Mouse (Mus musculus): ENCODE results near the gene Gls2. TPM values are rescaled to one million over a fixed set of nuclear protein-coding genes. Genes with fewer than 3 reads are reported as not detected.
A peak's percentile ranks its signal among the peaks of the same experiment; 100 is the strongest.
"Not testable (repeated sequence)": the region's sequence is repeated elsewhere in the genome, so short reads cannot be mapped to it uniquely, and the experiment has no call there.

The Gls2 gene
- polyA plus RNA-seq, 1 experiment = 3.2 TPM

DNA sequence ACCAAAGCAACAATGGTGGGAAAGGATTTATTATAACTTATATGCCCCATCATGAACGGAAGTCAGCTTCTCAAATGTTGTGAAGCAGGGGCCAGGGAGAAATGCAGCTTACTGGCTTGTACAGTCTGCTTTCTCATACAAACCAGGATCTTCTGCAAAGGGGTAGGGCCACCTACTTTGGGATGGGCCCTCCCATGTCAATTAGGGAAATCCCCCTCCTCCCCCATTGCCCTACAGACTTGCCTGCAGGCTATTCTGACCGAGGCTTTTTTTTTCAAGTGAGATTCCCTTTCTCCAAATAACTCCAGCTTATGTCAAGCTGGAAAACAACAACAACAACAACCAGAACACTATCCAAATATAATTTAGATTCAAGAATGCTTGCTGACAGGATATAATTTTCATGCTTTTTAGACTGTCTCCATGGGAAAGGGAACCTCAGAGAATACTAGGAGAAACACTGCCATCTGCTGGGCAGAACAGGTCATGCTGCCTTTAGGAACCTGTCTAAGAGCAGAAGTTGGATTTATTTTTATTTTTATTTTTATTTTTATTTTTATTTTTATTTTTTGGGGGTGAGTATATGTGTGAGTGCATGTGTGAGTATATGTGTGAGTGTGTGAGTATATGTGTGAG is 5.9 kb upstream of the Gls2 start:
- TF ChIP-seq CTCF (IDR thresholded peaks at IDR 0.05; ENCODE audit: control insufficient read depth, insufficient read depth, low read length) = peak; percentile 34
- no peak for TF ChIP-seq POLR2A (IDR thresholded peaks at IDR 0.05; ENCODE audit: borderline replicate concordance, control insufficient read depth, low read depth, low read length)
- no peak overlapping the region for H3K27ac ChIP-seq (ENCODE audit: control insufficient read depth, insufficient read depth, low read depth, low read length, poor library complexity)
- WGBS = 52% methylated on average over 2 of the region's 2 CpGs
- no peaks in the 10 kb centered on the region; the same call in 1 of the 2 replicates for H3K4me1 ChIP-seq (ENCODE audit: control insufficient read depth, insufficient read depth, low read length)
- H3K4me3 ChIP-seq (replicated peaks; ENCODE audit: control insufficient read depth, low read depth, low read length) = no peak overlapping the region

DNA sequence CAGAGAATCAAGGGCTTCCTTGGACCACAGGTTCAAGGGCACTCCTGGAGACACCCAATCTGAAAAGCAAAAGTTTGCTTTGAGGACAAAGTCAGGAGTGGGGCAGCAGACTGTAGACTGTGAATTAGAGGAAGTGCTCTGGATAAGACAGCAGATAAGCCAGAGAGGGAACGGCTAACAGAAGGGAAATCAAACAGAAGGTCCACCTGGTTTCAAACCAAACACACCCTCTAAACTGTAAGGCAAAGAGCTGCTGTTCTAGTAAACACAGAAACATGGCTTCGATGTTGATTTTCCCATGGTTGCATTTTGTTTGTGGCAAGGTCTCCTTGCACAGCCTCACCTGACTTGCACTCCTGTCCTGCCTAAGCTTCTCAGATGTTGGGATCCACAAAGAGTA is 2.8 kb upstream of the Gls2 start:
- TF ChIP-seq CTCF (IDR thresholded peaks at IDR 0.05; ENCODE audit: control insufficient read depth, insufficient read depth, low read length) = no peak
- no peak for TF ChIP-seq POLR2A (IDR thresholded peaks at IDR 0.05; ENCODE audit: borderline replicate concordance, control insufficient read depth, low read depth, low read length)
- no peak overlapping the region for H3K27ac ChIP-seq (ENCODE audit: control insufficient read depth, insufficient read depth, low read depth, low read length, poor library complexity)
- peaks cover 2% of the 10 kb centered on the region; the same call in 1 of the 2 replicates for H3K4me1 ChIP-seq (ENCODE audit: control insufficient read depth, insufficient read depth, low read length)
- H3K4me3 ChIP-seq (replicated peaks; ENCODE audit: control insufficient read depth, low read depth, low read length) = no peak overlapping the region
- WGBS = 38% methylated on average over 2 of the region's 2 CpGs

DNA sequence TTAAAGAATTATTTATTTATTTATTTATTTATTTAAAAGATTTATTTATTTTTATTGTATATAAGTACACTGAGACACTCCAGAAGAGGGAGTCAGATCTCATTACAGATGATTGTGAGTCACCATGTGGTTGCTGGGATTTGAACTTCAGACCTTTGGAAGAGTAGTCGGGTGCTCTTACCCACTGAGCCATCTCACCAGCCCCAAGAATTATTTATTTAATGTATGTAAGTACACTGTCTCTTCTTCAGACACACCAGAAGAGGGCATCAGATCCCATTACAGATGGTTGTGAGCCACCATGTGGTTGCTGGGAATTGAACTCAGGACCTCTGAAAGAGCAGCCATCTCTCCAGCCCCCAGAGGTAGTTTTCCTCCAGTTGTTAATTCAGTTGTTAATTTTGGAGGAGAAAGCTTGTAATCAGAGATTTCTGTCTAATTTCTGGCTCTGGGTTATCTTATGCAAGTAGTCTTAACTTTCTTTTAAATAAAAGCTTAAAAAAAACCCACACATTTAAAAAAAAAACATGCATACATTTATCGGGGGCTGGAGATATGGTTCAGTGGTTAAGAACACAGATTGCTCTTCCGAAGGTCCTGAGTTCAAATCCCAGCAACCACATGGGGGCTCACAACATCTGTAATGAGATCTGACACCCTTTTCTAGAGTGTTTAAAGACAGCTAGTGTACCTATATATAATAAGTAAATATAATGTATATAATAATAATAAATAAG is 2.1 kb upstream of the Gls2 start:
- H3K4me1 ChIP-seq (ENCODE audit: control insufficient read depth, insufficient read depth, low read length); H3K4me3 ChIP-seq (replicated peaks; ENCODE audit: control insufficient read depth, low read depth, low read length); H3K27ac ChIP-seq (ENCODE audit: control insufficient read depth, insufficient read depth, low read depth, low read length, poor library complexity): not testable (repeated sequence)
- WGBS = 80% methylated on average over 3 of the region's 3 CpGs

DNA sequence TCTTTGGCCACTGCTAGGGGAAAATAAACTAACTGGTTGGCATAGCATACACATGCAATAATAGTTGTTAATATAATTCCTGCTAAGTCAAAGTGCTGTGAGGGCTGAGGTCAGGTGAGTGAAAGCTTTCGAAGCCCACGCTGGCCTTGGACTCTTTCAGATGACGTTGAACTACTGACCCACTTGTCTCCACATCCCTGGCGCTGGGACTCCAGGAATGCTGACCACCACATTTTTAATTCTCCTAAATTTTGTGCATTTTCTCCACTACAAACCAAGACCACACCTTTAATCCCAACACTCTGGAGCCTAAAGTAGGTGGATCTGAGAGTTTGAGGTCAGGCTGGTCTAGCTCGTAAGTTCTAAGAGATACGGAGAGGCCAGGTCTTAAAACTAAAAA is 1.1 kb upstream of the Gls2 start:
- Histone ChIP-seq H3K4me1 (ENCODE audit: control insufficient read depth, insufficient read depth, low read length) (peaks cover 2% of the 10 kb centered on the region; the same call in 1 of the 2 replicates), H3K27ac (ENCODE audit: control insufficient read depth, insufficient read depth, low read depth, low read length, poor library complexity) (no peak overlapping the region), H3K4me3 (replicated peaks; ENCODE audit: control insufficient read depth, low read depth, low read length) (no peak overlapping the region)
- TF ChIP-seq CTCF (IDR thresholded peaks at IDR 0.05; ENCODE audit: control insufficient read depth, insufficient read depth, low read length) = no peak
- TF ChIP-seq POLR2A (IDR thresholded peaks at IDR 0.05; ENCODE audit: borderline replicate concordance, control insufficient read depth, low read depth, low read length) = no peak
- WGBS = 91% methylated on average over 6 of the region's 6 CpGs

DNA sequence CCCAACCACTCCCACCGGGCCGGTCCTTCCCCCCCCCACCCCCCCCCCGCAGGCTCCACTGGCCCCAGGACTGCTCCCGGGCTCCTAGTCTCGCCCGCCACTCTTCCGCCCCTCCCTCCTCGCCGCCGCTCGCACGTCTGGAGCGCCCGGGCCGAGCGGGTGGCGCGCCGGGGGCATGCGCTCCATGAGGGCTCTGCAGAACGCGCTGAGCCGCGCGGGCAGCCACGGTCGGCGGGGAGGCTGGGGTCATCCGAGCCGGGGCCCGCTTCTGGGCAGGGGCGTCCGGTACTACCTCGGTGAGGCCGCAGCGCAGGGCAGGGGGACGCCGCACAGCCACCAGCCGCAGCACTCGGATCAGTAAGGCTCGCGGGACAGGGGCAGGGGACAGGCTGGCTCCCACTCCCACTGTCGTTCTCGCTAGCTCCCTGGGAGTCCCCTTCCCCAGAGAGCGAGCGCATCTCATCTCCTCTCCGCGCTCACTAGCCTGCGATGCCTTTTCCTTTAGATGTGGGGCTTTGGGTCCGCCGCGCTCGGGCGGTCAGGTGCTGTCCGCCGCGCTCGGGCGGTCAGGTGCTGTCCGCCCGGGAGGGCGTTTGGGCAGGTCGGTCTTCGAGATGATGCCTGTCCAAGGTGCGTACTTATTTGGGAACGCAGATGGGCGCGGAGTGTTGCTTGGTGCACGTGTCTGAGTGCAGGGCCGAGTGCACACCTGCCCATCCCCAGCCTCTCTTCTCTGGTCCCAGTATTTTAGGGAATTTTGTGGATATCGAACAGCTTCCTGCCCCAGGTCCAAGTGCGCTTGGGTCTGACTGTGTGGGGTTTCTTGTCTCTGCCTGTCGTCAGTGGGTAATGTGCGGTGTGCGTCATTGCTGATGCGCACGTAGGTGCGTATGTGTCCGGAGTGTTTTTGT is 549 bp downstream of the Gls2 start:
- no peak overlapping the region for H3K27ac ChIP-seq (ENCODE audit: control insufficient read depth, insufficient read depth, low read depth, low read length, poor library complexity)
- TF ChIP-seq CTCF (IDR thresholded peaks at IDR 0.05; ENCODE audit: control insufficient read depth, insufficient read depth, low read length) = no peak
- TF ChIP-seq POLR2A (IDR thresholded peaks at IDR 0.05; ENCODE audit: borderline replicate concordance, control insufficient read depth, low read depth, low read length) = no peak
- peak overlapping the region; percentile 54 for H3K4me3 ChIP-seq (replicated peaks; ENCODE audit: control insufficient read depth, low read depth, low read length)
- peaks cover 2% of the 10 kb centered on the region; the same call in 1 of the 2 replicates for H3K4me1 ChIP-seq (ENCODE audit: control insufficient read depth, insufficient read depth, low read length)
- WGBS = 2% methylated on average over 77 of the region's 79 CpGs

DNA sequence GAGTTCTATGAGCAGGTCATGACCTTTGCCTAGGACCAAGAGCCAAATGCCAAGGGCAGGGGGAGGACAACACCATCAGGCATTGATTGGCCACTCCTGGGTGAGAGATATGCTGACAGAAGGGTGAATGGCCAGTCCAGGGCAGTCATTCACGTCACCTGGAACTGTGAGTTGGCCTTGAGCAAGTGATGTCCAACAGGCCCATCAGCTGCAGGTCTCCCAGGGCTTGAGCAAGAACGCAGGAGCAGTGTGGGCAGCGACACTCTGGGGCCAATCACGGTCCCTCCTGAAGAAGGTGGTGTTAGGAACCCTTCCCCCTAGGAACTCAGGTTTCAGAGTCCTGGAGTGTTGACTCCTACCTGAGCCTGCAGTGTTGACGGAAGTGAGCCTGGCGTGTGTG is 7.6 kb downstream of the Gls2 start:
- H3K27ac ChIP-seq (ENCODE audit: control insufficient read depth, insufficient read depth, low read depth, low read length, poor library complexity) = no peak overlapping the region
- H3K4me3 ChIP-seq (replicated peaks; ENCODE audit: control insufficient read depth, low read depth, low read length) = no peak overlapping the region
- TF ChIP-seq POLR2A (IDR thresholded peaks at IDR 0.05; ENCODE audit: borderline replicate concordance, control insufficient read depth, low read depth, low read length) (no peak), CTCF (IDR thresholded peaks at IDR 0.05; ENCODE audit: control insufficient read depth, insufficient read depth, low read length) (no peak)
- no peaks in the 10 kb centered on the region for H3K4me1 ChIP-seq (ENCODE audit: control insufficient read depth, insufficient read depth, low read length)
- 85% methylated on average over 6 of the region's 6 CpGs for WGBS

DNA sequence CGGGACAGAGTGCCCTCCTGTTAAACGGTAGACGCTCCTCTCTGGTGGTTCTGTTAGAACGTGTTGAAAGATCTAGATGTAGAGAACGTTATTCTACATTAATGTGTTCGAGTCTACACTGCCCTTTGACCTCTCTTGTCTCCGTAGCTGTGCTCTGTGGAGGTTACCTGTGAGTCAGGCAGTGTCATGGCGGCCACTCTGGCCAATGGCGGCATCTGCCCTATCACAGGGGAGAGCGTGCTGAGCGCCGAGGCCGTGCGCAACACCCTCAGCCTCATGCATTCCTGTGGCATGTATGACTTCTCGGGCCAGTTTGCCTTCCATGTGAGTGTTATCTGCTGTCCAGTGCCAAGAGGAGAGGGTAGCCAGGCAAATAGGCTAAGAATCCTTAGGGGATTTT is 10.7 kb downstream of the Gls2 start:
- Histone ChIP-seq H3K4me1 (ENCODE audit: control insufficient read depth, insufficient read depth, low read length) (no peaks in the 10 kb centered on the region), H3K4me3 (replicated peaks; ENCODE audit: control insufficient read depth, low read depth, low read length) (no peak overlapping the region), H3K27ac (ENCODE audit: control insufficient read depth, insufficient read depth, low read depth, low read length, poor library complexity) (no peak overlapping the region)
- 80% methylated on average over 15 of the region's 15 CpGs for WGBS
- TF ChIP-seq CTCF (IDR thresholded peaks at IDR 0.05; ENCODE audit: control insufficient read depth, insufficient read depth, low read length) (no peak), POLR2A (IDR thresholded peaks at IDR 0.05; ENCODE audit: borderline replicate concordance, control insufficient read depth, low read depth, low read length) (no peak)

DNA sequence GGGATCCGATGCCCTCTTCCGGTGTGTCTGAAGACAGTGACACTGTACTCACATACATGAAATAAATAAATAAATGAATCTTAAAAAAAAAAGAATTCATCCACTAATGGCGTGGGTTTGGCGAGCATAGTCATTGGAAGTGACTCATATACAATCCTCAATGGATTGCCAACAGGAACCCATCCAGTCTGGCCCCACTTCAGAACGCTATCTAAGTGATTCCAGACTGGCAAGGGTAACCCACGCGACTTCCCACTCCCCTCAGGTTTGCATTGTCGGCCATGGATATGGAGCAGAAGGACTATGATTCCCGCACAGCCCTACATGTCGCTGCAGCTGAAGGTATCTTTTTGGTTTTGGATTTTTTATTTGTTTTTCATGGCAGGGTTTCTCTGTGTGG is 14.1 kb downstream of the Gls2 start:
- whole genome bisulfite sequencing = 93% methylated on average over 10 of the region's 10 CpGs
- Histone ChIP-seq H3K4me3 (replicated peaks; ENCODE audit: control insufficient read depth, low read depth, low read length) (no peak overlapping the region), H3K4me1 (ENCODE audit: control insufficient read depth, insufficient read depth, low read length) (no peaks in the 10 kb centered on the region; the same call in 1 of the 2 replicates), H3K27ac (ENCODE audit: control insufficient read depth, insufficient read depth, low read depth, low read length, poor library complexity) (no peak overlapping the region)
- TF ChIP-seq CTCF (IDR thresholded peaks at IDR 0.05; ENCODE audit: control insufficient read depth, insufficient read depth, low read length) = no peak
- TF ChIP-seq POLR2A (IDR thresholded peaks at IDR 0.05; ENCODE audit: borderline replicate concordance, control insufficient read depth, low read depth, low read length) = no peak

Data from bone marrow, adult 2 months (tissue).